Mouse (Mus musculus) forebrain, embryonic 10.5 days (tissue): ENCODE data around the gene Gm20503. TPM values are rescaled to one million over a fixed set of nuclear protein-coding genes. Genes with fewer than 3 reads are reported as not detected.

Experiments used
- DNase-seq: peaks from one replicate; pipeline ENCODE4 v3.0.0-alpha.2; 2017; ENCODE audit warnings: low spot score; ENCODE audit errors: extremely low spot score
- H3K27ac ChIP-seq: fragments of 300-500 bp; sonication (generic); 2 replicates; pipeline ENCODE4 v1.5.1; 2016; ENCODE audit warnings: mild to moderate bottlenecking
- H3K27me3 ChIP-seq: fragments of 300-500 bp; sonication (generic); 2 replicates; pipeline ENCODE4 v1.6.1; 2016; ENCODE audit warnings: mild to moderate bottlenecking; ENCODE audit not compliant: poor library complexity, severe bottlenecking
- H3K36me3 ChIP-seq: fragments of 300-500 bp; sonication (generic); replicated peaks from 2 replicates; pipeline ENCODE4 v1.6.1; 2016; ENCODE audit warnings: mild to moderate bottlenecking, moderate library complexity
- H3K4me1 ChIP-seq: fragments of 300-500 bp; sonication (generic); 2 replicates; pipeline ENCODE4 v1.6.1; 2016
- H3K4me3 ChIP-seq: fragments of 300-500 bp; sonication (generic); 2 replicates; pipeline ENCODE4 v1.5.1; 2016; ENCODE audit warnings: mild to moderate bottlenecking, moderate library complexity
- H3K9me3 ChIP-seq: fragments of 300-500 bp; sonication (generic); 2 replicates; pipeline ENCODE4 v1.6.1; 2016; ENCODE audit warnings: mild to moderate bottlenecking, moderate library complexity
- WGBS: fragments of 180-500 bp; shearing (Covaris S2); methylation state at CpG from one replicate; pipeline ENCODE4 v1.1.7; 2016; 5-methylcytosine and 5-hydroxymethylcytosine counted together
- polyA plus RNA-seq: library from polyadenylated mRNA; unstranded; fragments of >200 nt; fragmentation: Nextera tagmentation; extraction: Ambion mirVana; gene quantifications from 2 replicates; pipeline ENCODE4 v1.2.1, GENCODE M21; 2016

Gene Gm20503
- polyA plus RNA-seq, 1 experiment from 2014 or later = 6.7 TPM

GRCm38 (mm10) chr4:59051081-59051480 lies 48.1 kb downstream of the Gm20503 start:
- Histone ChIP-seq H3K9me3 (no peaks in the 10 kb centered on the region), H3K27ac (no peak overlapping the region), H3K27me3 (no peaks in the 10 kb centered on the region), H3K4me1 (peaks cover 4% of the 10 kb centered on the region; the same call in 1 of the 2 replicates), H3K4me3 (no peak overlapping the region), H3K36me3 (no peaks in the 10 kb centered on the region)
- no peak for DNase-seq
- WGBS = 95% methylated on average over 1 of the region's 1 CpGs

GRCm38 (mm10) chr4:59057929-59058328 lies 54.9 kb downstream of the Gm20503 start:
- no peak overlapping the region for H3K4me3 ChIP-seq
- H3K27ac ChIP-seq = no peak overlapping the region
- H3K36me3 ChIP-seq = no peaks in the 10 kb centered on the region
- no peak for DNase-seq
- no peaks in the 10 kb centered on the region for H3K9me3 ChIP-seq
- WGBS = 88% methylated on average over 3 of the region's 3 CpGs
- no peaks in the 10 kb centered on the region for H3K27me3 ChIP-seq
- no peaks in the 10 kb centered on the region for H3K4me1 ChIP-seq

- H3K4me1 ChIP-seq = no peaks in the 10 kb centered on the region
- 79% methylated on average over 12 of the region's 12 CpGs for WGBS
- H3K36me3 ChIP-seq = no peaks in the 10 kb centered on the region
- no peak for DNase-seq
- no peaks in the 10 kb centered on the region for H3K9me3 ChIP-seq
- no peak overlapping the region for H3K4me3 ChIP-seq
- H3K27me3 ChIP-seq = no peaks in the 10 kb centered on the region
- no peak overlapping the region for H3K27ac ChIP-seq
These were observed 59.5 kb downstream of the Gm20503 start for GRCm38 (mm10) chr4:59062526-59062925.

DNA sequence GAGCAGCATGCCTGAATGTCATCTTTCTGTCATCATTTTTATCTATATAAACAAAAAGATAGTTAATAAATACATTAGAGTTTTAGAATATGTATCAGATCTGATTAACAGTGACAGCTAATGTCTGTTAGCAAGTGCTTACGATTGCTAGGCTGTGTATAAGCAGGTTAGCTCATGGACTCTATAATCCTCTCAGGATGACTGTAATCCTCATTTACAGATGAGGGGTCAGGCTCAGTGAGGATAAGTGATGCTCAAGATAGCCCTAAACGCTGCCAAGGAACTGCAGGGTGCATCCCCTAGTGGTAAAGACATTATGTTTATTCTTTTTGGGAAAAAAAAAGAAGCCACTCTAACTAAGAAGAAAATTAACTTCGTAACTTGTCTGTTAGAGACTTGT lies 66.3 kb downstream of the Gm20503 start:
- no peaks in the 10 kb centered on the region for H3K4me1 ChIP-seq
- no peaks in the 10 kb centered on the region for H3K36me3 ChIP-seq
- no peak overlapping the region for H3K4me3 ChIP-seq
- no peaks in the 10 kb centered on the region for H3K27me3 ChIP-seq
- 52% methylated on average over 3 of the region's 3 CpGs for WGBS
- H3K27ac ChIP-seq = no peak overlapping the region
- H3K9me3 ChIP-seq = no peaks in the 10 kb centered on the region
- DNase-seq = no peak

GRCm38 (mm10) chr4:59083430-59083829 lies 80.4 kb downstream of the Gm20503 start:
- Histone ChIP-seq H3K9me3 (no peaks in the 10 kb centered on the region), H3K27ac (no peak overlapping the region), H3K4me3 (no peak overlapping the region), H3K36me3 (no peaks in the 10 kb centered on the region), H3K4me1 (no peaks in the 10 kb centered on the region), H3K27me3 (no peaks in the 10 kb centered on the region)
- no peak for DNase-seq
- WGBS = 92% methylated on average over 2 of the region's 2 CpGs

GRCm38 (mm10) chr4:59089391-59089790 lies 86.4 kb downstream of the Gm20503 start:
- Histone ChIP-seq H3K9me3 (no peaks in the 10 kb centered on the region), H3K4me3 (no peak overlapping the region), H3K36me3 (no peaks in the 10 kb centered on the region), H3K27me3 (no peaks in the 10 kb centered on the region), H3K4me1 (no peaks in the 10 kb centered on the region), H3K27ac (no peak overlapping the region)
- no peak for DNase-seq
- WGBS = 39% methylated on average over 1 of the region's 1 CpGs

Other genes starting within 250 kb of the Gm20503 start
- not detected in 2 replicates for gene Olfr267, start 215.5 kb upstream of the Gm20503 start, polyA plus RNA-seq
- gene Ecpas, start 90.5 kb upstream of the Gm20503 start, polyA plus RNA-seq = 32.6 and 33.9 TPM in 2 replicates
- gene Zkscan16, start 59.6 kb upstream of the Gm20503 start, polyA plus RNA-seq = 1.2 and 1.5 TPM in 2 replicates
- 12.0 and 12.8 TPM in 2 replicates for gene Ptgr1, start 16.1 kb upstream of the Gm20503 start, polyA plus RNA-seq
- gene Dnajc25, start 8.1 kb upstream of the Gm20503 start, polyA plus RNA-seq = 5.4 and 5.9 TPM in 2 replicates
- 70.4 and 70.8 TPM in 2 replicates for gene Gng10, start 31.9 kb downstream of the Gm20503 start, polyA plus RNA-seq
- not detected in 2 replicates for gene AI481877, start 135.8 kb downstream of the Gm20503 start, polyA plus RNA-seq
- gene Ugcg, start 186.0 kb downstream of the Gm20503 start, polyA plus RNA-seq = 11.7 and 12.0 TPM in 2 replicates